Mouse (Mus musculus) lung, postnatal 0 days (tissue): Measurements from ENCODE around the gene Hcn2.

Source experiments
- CTCF ChIP-seq: IDR thresholded peaks from 2 replicates; pipeline ENCODE4 v1.5.1; 2016; ENCODE audit warnings: antibody characterized with exemption, mild to moderate bottlenecking
- EP300 ChIP-seq: IDR thresholded peaks from 2 replicates; pipeline ENCODE4 v1.6.1; 2016; ENCODE audit warnings: antibody characterized with exemption, mild to moderate bottlenecking, control low read depth

GRCm38 (mm10) chr10:79696129-79696651 lies 20.2 kb upstream of the Hcn2 start:
- TF ChIP-seq CTCF (no peak), EP300 (no peak)
